Mouse (Mus musculus) erythroblast, adult 5-6 weeks (primary cell): Measurements from ENCODE around the gene Cdc42ep4. TPM values are rescaled to one million over a fixed set of nuclear protein-coding genes. Genes with fewer than 3 reads are reported as not detected.

Source experiments
- ATAC-seq: replicated peaks from 2 replicates; pipeline ENCODE4 v1.8.0; 2016; ENCODE audit warnings: moderate number of reproducible peaks, mild to moderate bottlenecking, moderate TSS enrichment, inconsistent platforms; ENCODE audit not compliant: poor library complexity, low FRiP score, severe bottlenecking
- total RNA-seq, 2 experiments: library from RNA; stranded (forward) in 1 of 2; stranded (reverse) in 1 of 2; fragments of 150-400 nt in 1 of 2; fragments of 200-764, 138-1000 nt in 1 of 2; gene quantifications; 2 replicates each; pipeline versions ENCODE4 v1.2.3 to v1.2.4; 2015 to 2017; ENCODE audit warnings: low replicate concordance in 2 of 2

Cdc42ep4 gene
- total RNA-seq, 2 experiments from 2014 or later = 4.4 to 9.9 TPM

DNA sequence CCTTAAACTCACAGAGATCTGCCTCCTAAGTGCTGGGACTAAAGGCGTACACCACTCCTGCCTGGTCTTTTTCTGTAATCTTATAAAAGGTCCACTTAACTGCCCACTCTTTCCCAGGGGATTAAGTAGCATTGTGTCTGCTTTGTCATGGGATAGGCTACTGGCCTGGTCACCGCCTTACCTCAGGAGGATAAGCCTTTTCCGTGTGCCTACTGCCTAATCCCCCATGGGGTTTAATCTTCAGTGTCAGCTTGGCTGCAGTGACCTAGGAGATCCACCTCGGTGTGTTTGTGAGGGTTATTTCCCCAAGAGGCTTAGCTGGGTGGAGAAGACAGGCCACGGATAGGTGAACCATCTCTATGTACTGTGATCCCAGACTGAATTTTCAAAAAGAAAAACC lies 54.1 kb downstream of the Cdc42ep4 start:
- ATAC-seq = no peak

DNA sequence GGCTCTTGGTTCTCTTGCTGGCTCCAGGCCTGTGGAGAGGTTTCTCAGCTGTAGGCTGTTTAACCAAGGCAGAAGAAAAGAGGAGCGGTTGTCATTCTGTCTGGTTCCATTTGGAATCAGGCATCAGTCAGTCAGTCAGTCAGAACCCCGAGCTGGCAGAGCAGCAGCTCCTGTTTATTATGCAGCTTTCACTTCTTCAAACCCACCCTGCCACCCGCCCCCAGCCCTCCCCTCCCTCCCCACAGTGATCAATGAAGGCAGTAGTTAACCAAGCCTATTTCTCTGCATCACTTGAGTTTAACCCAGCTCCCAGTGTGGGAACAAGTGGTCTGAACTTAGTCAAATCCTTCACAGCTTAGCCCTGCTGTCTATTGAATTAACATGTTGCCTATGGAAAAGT lies 59.8 kb downstream of the Cdc42ep4 start:
- ATAC-seq = no peak

DNA sequence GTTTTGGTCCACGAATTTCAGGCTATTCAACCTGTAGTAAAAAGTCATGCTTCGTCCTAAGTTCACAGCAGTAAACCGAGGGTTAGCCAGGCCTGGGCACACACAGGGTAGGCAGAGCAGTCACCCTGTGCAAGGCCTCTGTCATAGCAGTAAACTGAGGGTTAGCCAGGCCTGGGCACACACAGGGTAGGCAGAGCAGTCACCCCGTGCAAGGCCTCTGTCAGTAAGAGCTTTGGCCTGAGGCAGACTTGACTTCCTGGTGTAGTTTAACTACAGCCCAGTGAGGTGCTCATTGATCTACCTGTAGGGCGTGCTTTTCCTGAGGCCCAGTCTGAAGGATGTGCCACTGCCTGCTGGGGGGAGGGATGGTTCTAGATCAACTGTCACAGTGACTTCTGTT lies 60.4 kb downstream of the Cdc42ep4 start:
- ATAC-seq = no peak

GRCm38 (mm10) chr11:113690506-113690905 lies 61.2 kb downstream of the Cdc42ep4 start:
- ATAC-seq = no peak

- no peak for ATAC-seq
Observed at GRCm38 (mm10) chr11:113687031-113687430, 64.7 kb downstream of the Cdc42ep4 start.

GRCm38 (mm10) chr11:113684707-113685426 lies 66.8 kb downstream of the Cdc42ep4 start:
- no peak for ATAC-seq

- peak; percentile 76 for ATAC-seq
Observed at GRCm38 (mm10) chr11:113683957-113684706, 67.5 kb downstream of the Cdc42ep4 start, which contains the start of the genes Fam104a and D11Wsu47e. TSS of gene Fam104a (minus strand) at chr11:113684155. TSS of gene D11Wsu47e (plus strand) at chr11:113684412.

DNA sequence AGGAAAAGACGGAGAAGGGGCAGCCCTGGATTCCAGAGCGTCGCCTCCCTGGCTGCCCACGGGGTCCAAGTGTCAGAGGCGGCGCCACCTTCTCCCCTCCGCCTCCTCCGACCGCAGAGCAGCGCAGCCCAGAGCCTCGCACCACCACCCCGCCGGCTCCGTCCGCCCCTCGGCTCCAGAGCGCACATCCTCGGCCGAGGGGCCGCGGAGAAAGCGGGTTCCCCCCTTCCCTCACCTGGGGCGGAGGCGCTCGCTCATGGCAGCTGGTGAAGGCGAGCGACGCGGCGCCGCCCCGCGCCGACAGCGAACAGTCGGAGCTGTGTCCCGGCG lies 68.1 kb downstream of the Cdc42ep4 start:
- peak; percentile 8 for ATAC-seq

- peak; percentile 51 for ATAC-seq
Observed at GRCm38 (mm10) chr11:113682897-113683626, 68.6 kb downstream of the Cdc42ep4 start.

- ATAC-seq = no peak
Observed at GRCm38 (mm10) chr11:113681979-113682378, 69.7 kb downstream of the Cdc42ep4 start.

DNA sequence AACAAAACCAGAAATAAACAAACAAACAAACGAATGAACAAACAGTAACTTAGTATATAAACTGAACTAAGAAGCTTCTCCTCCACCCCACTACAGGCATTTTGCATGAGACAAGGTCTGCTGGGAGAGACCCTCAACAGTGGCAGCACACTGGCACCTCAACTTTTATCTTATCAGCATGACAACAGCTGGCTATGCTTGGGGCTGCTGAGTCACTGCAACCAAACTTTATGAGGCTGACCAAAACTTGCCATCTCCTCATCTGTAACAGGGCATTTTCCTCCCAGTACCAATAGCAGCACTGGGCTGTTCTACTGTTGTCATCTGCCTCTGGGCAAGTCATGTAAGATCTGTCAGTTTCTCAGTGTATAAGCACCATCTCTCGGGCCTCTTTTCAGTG lies 70.7 kb downstream of the Cdc42ep4 start:
- ATAC-seq = peak; percentile 70

DNA sequence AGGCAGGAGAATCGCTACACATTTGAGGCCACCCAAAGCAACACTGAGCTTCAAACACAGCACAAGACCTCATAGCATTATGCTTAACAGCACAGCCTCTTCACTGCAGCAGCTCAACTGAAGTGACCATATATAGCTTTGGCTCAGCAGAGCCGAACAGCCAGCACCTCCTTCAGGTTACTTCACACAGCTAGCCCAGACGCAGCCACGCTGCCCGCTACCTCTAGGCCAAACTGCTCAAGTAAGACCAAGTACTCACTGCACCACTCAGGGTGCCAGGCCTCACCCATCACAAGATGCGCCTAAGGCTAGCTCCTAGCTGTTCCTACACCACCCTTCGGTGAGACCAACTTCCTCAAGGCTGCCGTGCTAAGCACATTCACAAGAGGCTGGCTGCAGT lies 73.3 kb downstream of the Cdc42ep4 start:
- no peak for ATAC-seq

- ATAC-seq = no peak
Observed at GRCm38 (mm10) chr11:113677378-113677777, 74.3 kb downstream of the Cdc42ep4 start.

Other genes starting within 250 kb of the Cdc42ep4 start
- 0.63 TPM in 1 of 2 replicates, not detected in the other for gene Sstr2, start 132.5 kb downstream of the Cdc42ep4 start, total RNA-seq (2015; ENCODE audit: low replicate concordance)
- 0.56 TPM in 1 of 2 replicates, not detected in the other for gene Sstr2, start 132.5 kb downstream of the Cdc42ep4 start, total RNA-seq (2017; ENCODE audit: low replicate concordance)
- gene Cog1, start 102.7 kb downstream of the Cdc42ep4 start, total RNA-seq (2015; ENCODE audit: low replicate concordance) = 14.2 and 18.3 TPM in 2 replicates
- gene Cog1, start 102.7 kb downstream of the Cdc42ep4 start, total RNA-seq (2017; ENCODE audit: low replicate concordance) = 11.7 and 12.7 TPM in 2 replicates
- 6.3 and 13.6 TPM in 2 replicates for gene Slc39a11, start 101.8 kb downstream of the Cdc42ep4 start, total RNA-seq (2015; ENCODE audit: low replicate concordance)
- gene Slc39a11, start 101.8 kb downstream of the Cdc42ep4 start, total RNA-seq (2017; ENCODE audit: low replicate concordance) = 5.7 and 7.5 TPM in 2 replicates
- 20.0 and 21.7 TPM in 2 replicates for gene Fam104a, start 67.7 kb downstream of the Cdc42ep4 start, total RNA-seq (2015; ENCODE audit: low replicate concordance)
- gene Fam104a, start 67.7 kb downstream of the Cdc42ep4 start, total RNA-seq (2017; ENCODE audit: low replicate concordance) = 23.3 and 37.5 TPM in 2 replicates
- gene D11Wsu47e, start 67.5 kb downstream of the Cdc42ep4 start, total RNA-seq (2015; ENCODE audit: low replicate concordance) = 1.3 and 8.1 TPM in 2 replicates
- gene D11Wsu47e, start 67.5 kb downstream of the Cdc42ep4 start, total RNA-seq (2017; ENCODE audit: low replicate concordance) = 11.2 and 11.7 TPM in 2 replicates
- gene Cpsf4l, start 41.9 kb downstream of the Cdc42ep4 start, total RNA-seq (2015; ENCODE audit: low replicate concordance) = not detected in 2 replicates
- not detected in 2 replicates for gene Cpsf4l, start 41.9 kb downstream of the Cdc42ep4 start, total RNA-seq (2017; ENCODE audit: low replicate concordance)